Mouse (Mus musculus) Muller cell, postnatal 12 days (primary cell): ENCODE measurements around the gene Myl3.

ENCODE experiments used
- DNase-seq: peaks from one replicate; pipeline ENCODE4 v3.0.0-alpha.2; 2015; ENCODE audit errors: inconsistent ontology term

Gene Myl3

GRCm38 (mm10) chr9:110741711-110742294 lies at the start of gene Myl3:
TSS of gene Myl3 (plus strand) at chr9:110741861.
- DNase-seq = no peak

- DNase-seq = no peak
Observed at GRCm38 (mm10) chr9:110695165-110695755, 46.4 kb upstream of the Myl3 start.

- DNase-seq = no peak
Observed at GRCm38 (mm10) chr9:110696427-110696826, 45.2 kb upstream of the Myl3 start.

- DNase-seq = peak; percentile 79
Observed at GRCm38 (mm10) chr9:110697465-110697864, 44.2 kb upstream of the Myl3 start.

GRCm38 (mm10) chr9:110699574-110699973 lies 42.1 kb upstream of the Myl3 start:
- no peak for DNase-seq

GRCm38 (mm10) chr9:110701114-110702032 lies 40.3 kb upstream of the Myl3 start:
- no peak for DNase-seq

- no peak for DNase-seq
Observed at GRCm38 (mm10) chr9:110702848-110703247, 38.8 kb upstream of the Myl3 start.

GRCm38 (mm10) chr9:110703951-110704350 lies 37.7 kb upstream of the Myl3 start:
- DNase-seq = no peak

GRCm38 (mm10) chr9:110706784-110707183 lies 34.9 kb upstream of the Myl3 start:
- DNase-seq = no peak

- peak; percentile 84 for DNase-seq
Observed at GRCm38 (mm10) chr9:110709640-110710258, 31.9 kb upstream of the Myl3 start.

- no peak for DNase-seq
Observed at GRCm38 (mm10) chr9:110711532-110711931, 30.1 kb upstream of the Myl3 start.

- no peak for DNase-seq
Observed at GRCm38 (mm10) chr9:110711996-110712395, 29.7 kb upstream of the Myl3 start.

GRCm38 (mm10) chr9:110712545-110712944 lies 29.1 kb upstream of the Myl3 start:
- no peak for DNase-seq

- DNase-seq = no peak
Observed at GRCm38 (mm10) chr9:110713389-110713788, 28.3 kb upstream of the Myl3 start.

GRCm38 (mm10) chr9:110715426-110715825 lies 26.2 kb upstream of the Myl3 start:
- no peak for DNase-seq

- DNase-seq = peak; percentile 42
Observed at GRCm38 (mm10) chr9:110716775-110717174, 24.9 kb upstream of the Myl3 start.

- no peak for DNase-seq
Observed at GRCm38 (mm10) chr9:110718071-110718470, 23.6 kb upstream of the Myl3 start.

- DNase-seq = no peak
Observed at GRCm38 (mm10) chr9:110718810-110719209, 22.9 kb upstream of the Myl3 start.

- no peak for DNase-seq
Observed at GRCm38 (mm10) chr9:110719977-110720376, 21.7 kb upstream of the Myl3 start.

GRCm38 (mm10) chr9:110722060-110722459 lies 19.6 kb upstream of the Myl3 start:
- no peak for DNase-seq

- DNase-seq = peak; percentile 79
Observed at GRCm38 (mm10) chr9:110725721-110726135, 15.9 kb upstream of the Myl3 start.

- DNase-seq = no peak
Observed at GRCm38 (mm10) chr9:110726867-110727266, 14.8 kb upstream of the Myl3 start.
